Mouse (Mus musculus): ENCODE measurements around the gene Ddx46. TPM values are rescaled to one million over a fixed set of nuclear protein-coding genes. Genes with fewer than 3 reads are reported as not detected.
"Not testable (repeated sequence)": the region's sequence is repeated elsewhere in the genome, so short reads cannot be mapped to it uniquely, and the experiment has no call there.

The Ddx46 gene
- polyA plus RNA-seq, 1 experiment, result 79.2 TPM

GRCm38 (mm10) chr13:55622649-55623541, 11.9 kb upstream of the Ddx46 start, which contains the start of gene Caml:
TSS of gene Caml (plus strand) at chr13:55623005.
- TF ChIP-seq POLR2A (IDR thresholded peaks at IDR 0.05; ENCODE audit: insufficient read depth, low read depth, low read length) (peak; percentile 74), CTCF (IDR thresholded peaks at IDR 0.05; ENCODE audit: insufficient read depth, low read depth, low read length) (no peak)
- WGBS, result under 1% methylated on average over 59 of the region's 59 CpGs
- peak within 1 kb of the TSS; percentile 82 for H3K4me3 ChIP-seq (ENCODE audit: insufficient read depth, low read depth, low read length)
- peak within 1 kb of the TSS; percentile 93 for H3K27ac ChIP-seq (ENCODE audit: insufficient read depth, low read depth, low read length)
- H3K4me1 ChIP-seq (ENCODE audit: control insufficient read depth, insufficient read depth, low read length), result peaks cover 10% of the 10 kb centered on the region

DNA sequence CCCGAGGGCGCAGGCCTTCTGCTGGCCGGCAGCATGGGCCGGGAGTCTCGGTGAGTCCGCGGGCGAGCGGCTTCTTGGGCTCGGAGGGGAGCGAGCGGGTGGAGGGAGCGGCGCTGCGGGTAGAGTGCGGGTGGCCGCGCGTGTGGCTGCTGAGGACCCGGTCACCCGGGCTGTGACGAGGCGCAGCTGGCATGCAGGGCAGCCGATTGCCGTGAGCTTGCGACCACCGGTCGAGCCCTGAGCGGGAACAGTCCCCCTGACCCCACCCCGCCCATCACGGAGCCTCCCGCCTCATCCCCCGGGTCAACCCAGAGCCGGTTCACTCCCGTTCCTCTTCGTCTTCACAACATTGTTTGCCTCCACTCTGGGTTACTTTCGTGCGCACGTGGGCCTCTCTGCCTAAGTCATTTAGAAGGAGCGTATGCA, 332 bp downstream of the Ddx46 start:
- Histone ChIP-seq H3K27ac (ENCODE audit: insufficient read depth, low read depth, low read length) (no peak overlapping the region), H3K4me1 (ENCODE audit: control insufficient read depth, insufficient read depth, low read length) (peaks cover 5% of the 10 kb centered on the region), H3K4me3 (ENCODE audit: insufficient read depth, low read depth, low read length) (peak overlapping the region; percentile 98)
- WGBS, result under 1% methylated on average over 40 of the region's 40 CpGs
- no peak for TF ChIP-seq POLR2A (IDR thresholded peaks at IDR 0.05; ENCODE audit: insufficient read depth, low read depth, low read length)

DNA sequence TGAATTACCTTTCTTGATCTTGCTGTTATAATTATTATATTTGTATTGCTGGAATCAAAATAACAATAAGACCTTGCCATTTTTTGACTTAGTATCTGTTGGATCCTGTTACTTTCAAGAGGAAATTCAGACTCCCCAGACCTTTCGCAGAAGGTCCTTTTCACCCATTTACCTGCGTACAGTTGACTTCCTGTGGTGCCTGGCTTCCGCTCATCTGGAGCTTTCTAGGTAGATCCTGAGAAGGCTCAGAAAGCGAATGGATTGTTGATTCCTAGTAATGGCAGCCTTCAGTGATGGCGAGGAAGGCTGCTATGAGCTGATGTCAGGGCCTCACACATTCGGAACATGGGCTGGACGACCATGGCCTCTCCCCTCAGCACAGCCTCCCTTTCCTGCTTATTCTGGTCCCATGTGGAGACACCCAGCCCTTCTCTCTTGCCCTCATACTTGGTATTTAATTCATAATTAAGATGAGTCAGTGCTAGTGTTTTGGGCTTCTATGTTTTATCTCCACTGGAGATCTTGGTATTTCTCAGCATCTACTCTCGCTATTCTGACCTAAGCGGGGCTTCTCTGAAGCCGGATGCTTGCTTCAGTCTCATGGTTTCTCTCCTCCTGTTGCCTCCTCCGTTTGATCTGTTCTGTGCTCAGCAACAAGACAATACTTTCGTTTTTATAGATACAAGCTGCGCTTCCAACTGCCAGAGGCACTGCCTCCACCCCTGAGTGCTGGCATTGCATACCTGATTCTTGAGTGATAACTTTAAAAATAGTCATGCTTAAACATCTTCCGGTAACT, 1.6 kb downstream of the Ddx46 start:
- WGBS, result 86% methylated on average over 14 of the region's 14 CpGs

DNA sequence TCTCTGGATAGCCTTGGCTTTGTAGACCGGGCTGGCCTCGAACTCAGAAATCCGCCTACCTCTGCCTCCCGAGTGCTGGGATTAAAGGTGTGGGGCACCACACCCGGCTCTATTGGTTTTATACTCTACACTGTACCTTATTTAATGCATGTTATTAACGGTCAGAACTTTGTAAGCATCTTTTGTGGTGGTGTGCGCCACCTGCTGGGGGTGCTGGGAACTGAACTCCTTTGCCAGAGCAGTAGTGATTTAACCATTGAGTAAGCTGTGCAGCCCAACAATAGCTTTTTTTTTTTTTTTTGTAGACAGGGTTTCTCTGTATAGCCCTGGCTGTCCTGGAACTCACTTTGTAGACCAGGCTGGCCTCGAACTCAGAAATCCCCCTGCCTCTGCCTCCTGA, 5.7 kb downstream of the Ddx46 start:
- TF ChIP-seq CTCF (IDR thresholded peaks at IDR 0.05; ENCODE audit: insufficient read depth, low read depth, low read length), result peak; percentile 36; the same call in 1 of the 2 replicates
- not testable (repeated sequence) for H3K4me3 ChIP-seq (ENCODE audit: insufficient read depth, low read depth, low read length)
- WGBS, result 38% methylated on average over 8 of the region's 8 CpGs

More for the DNA sequence above, 1.6 kb downstream of the Ddx46 start:
- H3K27ac ChIP-seq (ENCODE audit: insufficient read depth, low read depth, low read length), result no peak overlapping the region
- H3K4me3 ChIP-seq (ENCODE audit: insufficient read depth, low read depth, low read length), result no peak overlapping the region
- TF ChIP-seq POLR2A (IDR thresholded peaks at IDR 0.05; ENCODE audit: insufficient read depth, low read depth, low read length) (no peak), CTCF (IDR thresholded peaks at IDR 0.05; ENCODE audit: insufficient read depth, low read depth, low read length) (no peak)
- peaks cover 5% of the 10 kb centered on the region for H3K4me1 ChIP-seq (ENCODE audit: control insufficient read depth, insufficient read depth, low read length)

DNA sequence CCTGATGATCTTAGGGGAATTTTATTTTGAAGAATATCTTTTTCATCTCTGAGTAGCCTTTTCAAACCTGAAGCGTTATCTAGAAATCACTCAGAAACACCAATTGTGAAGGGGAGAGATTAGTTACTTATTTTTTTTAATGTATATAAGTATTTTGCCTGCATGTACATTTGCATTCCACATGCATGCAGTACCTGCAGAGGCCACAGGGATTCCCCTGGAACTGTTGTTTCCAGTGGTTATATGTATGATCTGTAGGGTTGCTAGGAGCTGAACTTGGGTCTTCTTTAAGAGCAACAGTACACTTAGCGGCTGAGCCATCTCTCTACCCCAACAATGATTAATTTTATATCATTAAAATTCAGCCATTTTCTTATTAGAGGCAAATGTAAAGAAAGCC, 9.7 kb downstream of the Ddx46 start:
- Histone ChIP-seq H3K4me3 (ENCODE audit: insufficient read depth, low read depth, low read length) (no peak overlapping the region), H3K4me1 (ENCODE audit: control insufficient read depth, insufficient read depth, low read length) (no peaks in the 10 kb centered on the region), H3K27ac (ENCODE audit: insufficient read depth, low read depth, low read length) (no peak overlapping the region)
- no peak for TF ChIP-seq POLR2A (IDR thresholded peaks at IDR 0.05; ENCODE audit: insufficient read depth, low read depth, low read length)
- no peak for TF ChIP-seq CTCF (IDR thresholded peaks at IDR 0.05; ENCODE audit: insufficient read depth, low read depth, low read length)
- 89% methylated on average over 2 of the region's 2 CpGs for WGBS

More for the DNA sequence above, 5.7 kb downstream of the Ddx46 start:
- H3K4me1 ChIP-seq (ENCODE audit: control insufficient read depth, insufficient read depth, low read length); H3K27ac ChIP-seq (ENCODE audit: insufficient read depth, low read depth, low read length): not testable (repeated sequence)

DNA sequence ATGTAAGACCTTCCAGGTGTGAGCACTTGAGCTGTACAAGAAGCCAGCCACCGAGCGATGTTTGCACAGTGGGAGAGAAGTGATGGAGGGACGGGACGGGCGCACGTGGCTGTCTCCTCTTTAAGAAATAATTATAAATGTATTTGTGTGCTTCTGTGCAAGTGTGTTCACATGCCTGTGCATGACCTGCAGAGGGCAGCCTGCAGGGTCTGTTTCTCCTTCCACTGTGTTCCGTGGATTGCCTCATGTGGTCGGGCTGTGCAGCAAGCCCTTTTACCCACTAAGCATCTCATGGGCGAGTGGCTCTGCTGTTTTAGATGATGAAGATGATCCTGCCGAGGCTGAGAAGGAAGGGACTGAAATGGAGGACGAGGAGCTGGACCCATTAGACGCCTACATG, 15.3 kb downstream of the Ddx46 start:
- no peak overlapping the region for H3K4me3 ChIP-seq (ENCODE audit: insufficient read depth, low read depth, low read length)
- H3K4me1 ChIP-seq (ENCODE audit: control insufficient read depth, insufficient read depth, low read length), result no peaks in the 10 kb centered on the region
- no peak overlapping the region for H3K27ac ChIP-seq (ENCODE audit: insufficient read depth, low read depth, low read length)
- TF ChIP-seq CTCF (IDR thresholded peaks at IDR 0.05; ENCODE audit: insufficient read depth, low read depth, low read length) (no peak), POLR2A (IDR thresholded peaks at IDR 0.05; ENCODE audit: insufficient read depth, low read depth, low read length) (no peak)
- 79% methylated on average over 12 of the region's 12 CpGs for WGBS

DNA sequence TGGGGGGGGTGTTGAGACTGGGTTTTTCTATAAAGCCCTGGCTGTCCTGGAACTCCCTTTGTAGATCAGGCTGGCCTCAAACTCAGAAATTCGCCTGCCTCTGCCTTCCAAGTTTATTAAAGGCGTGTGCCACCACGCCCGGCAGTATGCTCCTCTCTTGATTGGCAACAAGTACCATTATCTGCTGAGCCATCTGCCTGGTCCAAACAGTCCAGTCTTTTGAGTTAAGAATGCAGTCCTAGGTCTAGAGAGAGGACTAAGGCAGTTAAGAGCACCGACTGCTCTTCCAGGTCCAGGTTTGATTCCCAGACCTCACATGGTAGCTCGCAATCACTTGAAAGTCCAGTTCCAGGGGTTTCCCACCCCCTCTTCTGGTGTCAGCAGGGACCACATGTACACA, 16.2 kb downstream of the Ddx46 start:
- Histone ChIP-seq H3K4me1 (ENCODE audit: control insufficient read depth, insufficient read depth, low read length) (no peaks in the 10 kb centered on the region), H3K27ac (ENCODE audit: insufficient read depth, low read depth, low read length) (no peak overlapping the region), H3K4me3 (ENCODE audit: insufficient read depth, low read depth, low read length) (no peak overlapping the region)
- WGBS, result 93% methylated on average over 6 of the region's 6 CpGs
- no peak for TF ChIP-seq CTCF (IDR thresholded peaks at IDR 0.05; ENCODE audit: insufficient read depth, low read depth, low read length)
- no peak for TF ChIP-seq POLR2A (IDR thresholded peaks at IDR 0.05; ENCODE audit: insufficient read depth, low read depth, low read length)

GRCm38 (mm10) chr13:55668550-55668949, 33.7 kb downstream of the Ddx46 start:
- H3K27ac ChIP-seq (ENCODE audit: insufficient read depth, low read depth, low read length), result no peak overlapping the region
- no peak for TF ChIP-seq POLR2A (IDR thresholded peaks at IDR 0.05; ENCODE audit: insufficient read depth, low read depth, low read length)
- TF ChIP-seq CTCF (IDR thresholded peaks at IDR 0.05; ENCODE audit: insufficient read depth, low read depth, low read length), result peak; percentile 25; the same call in 1 of the 2 replicates
- no peak overlapping the region for H3K4me3 ChIP-seq (ENCODE audit: insufficient read depth, low read depth, low read length)
- H3K4me1 ChIP-seq (ENCODE audit: control insufficient read depth, insufficient read depth, low read length), result no peaks in the 10 kb centered on the region
- 80% methylated on average over 6 of the region's 6 CpGs for WGBS

GRCm38 (mm10) chr13:55672711-55673110, 37.9 kb downstream of the Ddx46 start:
- no peak overlapping the region for H3K4me3 ChIP-seq (ENCODE audit: insufficient read depth, low read depth, low read length)
- H3K4me1 ChIP-seq (ENCODE audit: control insufficient read depth, insufficient read depth, low read length), result no peaks in the 10 kb centered on the region
- H3K27ac ChIP-seq (ENCODE audit: insufficient read depth, low read depth, low read length), result no peak overlapping the region
- no peak for TF ChIP-seq POLR2A (IDR thresholded peaks at IDR 0.05; ENCODE audit: insufficient read depth, low read depth, low read length)
- no peak for TF ChIP-seq CTCF (IDR thresholded peaks at IDR 0.05; ENCODE audit: insufficient read depth, low read depth, low read length)
- 93% methylated on average over 6 of the region's 6 CpGs for WGBS
